Mouse (Mus musculus) G1E (cell line): ENCODE results near the gene Atp6v0a1. TPM values are rescaled to one million over a fixed set of nuclear protein-coding genes. Genes with fewer than 3 reads are reported as not detected.

Experiments used
- ATAC-seq: 2 replicates; pipeline ENCODE4 v1.8.0; 2016; ENCODE audit warnings: mild to moderate bottlenecking; ENCODE audit not compliant: insufficient number of reproducible peaks, poor library complexity, low FRiP score, severe bottlenecking; ENCODE audit errors: extremely low read depth
- DNase-seq: peaks from one replicate; pipeline ENCODE4 v3.0.0; 2012; ENCODE audit warnings: low spot score
- H3K27me3 ChIP-seq: 2 replicates; pipeline ENCODE4 v1.6.1; 2012; ENCODE audit warnings: mild to moderate bottlenecking, low read length, inconsistent platforms; ENCODE audit not compliant: insufficient read depth
- H3K36me3 ChIP-seq: replicated peaks from 2 replicates; pipeline ENCODE3; 2012; ENCODE audit warnings: mild to moderate bottlenecking, inconsistent platforms
- H3K4me1 ChIP-seq: 2 replicates; pipeline ENCODE4 v1.6.1; 2012; ENCODE audit warnings: low read depth, low read length, inconsistent platforms, mixed read lengths; ENCODE audit not compliant: insufficient read depth
- H3K4me3 ChIP-seq: 2 replicates; pipeline ENCODE4 v1.5.1; 2012; ENCODE audit warnings: low read depth, mild to moderate bottlenecking, inconsistent platforms, low read length, moderate library complexity, mixed read lengths
- H3K9me3 ChIP-seq: replicated peaks from 2 replicates; pipeline ENCODE4 v1.6.1; 2012; ENCODE audit warnings: inconsistent platforms
- CTCF ChIP-seq: IDR thresholded peaks from 2 replicates; pipeline ENCODE4 v1.5.1; 2012; ENCODE audit warnings: low read depth, low read length, inconsistent platforms, mixed read lengths
- GATA1 ChIP-seq: IDR thresholded peaks from 2 replicates; pipeline ENCODE4 v1.6.1; 2012; ENCODE audit warnings: borderline replicate concordance, low read length, inconsistent platforms, mixed read lengths
- GATA2 ChIP-seq: IDR thresholded peaks from 2 replicates; pipeline ENCODE4 v1.6.1; 2012; ENCODE audit warnings: low read depth, low read length, inconsistent platforms, borderline replicate concordance
- POLR2AphosphoS5 ChIP-seq: IDR thresholded peaks from 2 replicates; pipeline ENCODE4 v1.6.1; 2012; ENCODE audit warnings: low read depth, low read length, inconsistent platforms; ENCODE audit not compliant: insufficient replicate concordance
- TAL1 ChIP-seq: conservative IDR thresholded peaks from 2 replicates; pipeline ENCODE4 v1.6.1; 2012; ENCODE audit warnings: low read depth, low read length, inconsistent platforms, mixed read lengths
- polyA plus RNA-seq: library from polyadenylated mRNA; stranded (reverse); fragments of >175 nt; gene quantifications from 2 replicates; pipeline ENCODE4 v1.2.3, GENCODE M21; 2012
- total RNA-seq, 2 experiments: library from RNA; stranded (forward) in 1 of 2; stranded (reverse) in 1 of 2; fragments of 200-1000 nt in 1 of 2; fragments of >200 nt in 1 of 2; fragmentation: Nextera tagmentation in 1 of 2; gene quantifications; 2 replicates each; pipeline ENCODE4 v1.2.3; 2014 to 2017

Atp6v0a1 gene
- total and polyA plus RNA-seq, 3 experiments: 26.3 to 180 (median 77.6) TPM

- Histone ChIP-seq H3K27me3 (no peaks in the 10 kb centered on the region), H3K9me3 (no peaks in the 10 kb centered on the region), H3K36me3 (peaks cover 96% of the 10 kb centered on the region), H3K4me3 (no peak overlapping the region), H3K4me1 (no peaks in the 10 kb centered on the region)
- ATAC-seq (no peak), DNase-seq (no peak)
- TF ChIP-seq POLR2AphosphoS5 (no peak), GATA2 (no peak), CTCF (no peak), GATA1 (no peak), TAL1 (no peak)
These were observed 28.5 kb downstream of the Atp6v0a1 start for GRCm38 (mm10) chr11:101037795-101038194.

- H3K36me3 ChIP-seq: peaks cover 98% of the 10 kb centered on the region
These were observed 36.6 kb downstream of the Atp6v0a1 start for GRCm38 (mm10) chr11:101045826-101046225.

GRCm38 (mm10) chr11:101046440-101046839 is 37.2 kb downstream of the Atp6v0a1 start:
- Histone ChIP-seq H3K4me1 (no peaks in the 10 kb centered on the region), H3K36me3 (peaks cover 99% of the 10 kb centered on the region), H3K4me3 (no peak overlapping the region), H3K9me3 (no peaks in the 10 kb centered on the region), H3K27me3 (no peaks in the 10 kb centered on the region)
- ATAC-seq (no peak), DNase-seq (no peak)
- no peak for TF ChIP-seq GATA2
- no peak for TF ChIP-seq GATA1
- no peak for TF ChIP-seq POLR2AphosphoS5
- no peak for TF ChIP-seq CTCF
- TF ChIP-seq TAL1: no peak

More at GRCm38 (mm10) chr11:101045826-101046225, 36.6 kb downstream of the Atp6v0a1 start:
- H3K4me3 ChIP-seq: no peak overlapping the region
- TF ChIP-seq POLR2AphosphoS5 (no peak), CTCF (no peak), GATA2 (no peak), TAL1 (no peak), GATA1 (no peak)
- H3K27me3 ChIP-seq: no peaks in the 10 kb centered on the region
- ATAC-seq (no peak), DNase-seq (no peak)
- no peaks in the 10 kb centered on the region for H3K9me3 ChIP-seq
- no peaks in the 10 kb centered on the region for H3K4me1 ChIP-seq

GRCm38 (mm10) chr11:101047502-101047901 is 38.2 kb downstream of the Atp6v0a1 start:
- no peak for ATAC-seq
- Histone ChIP-seq H3K9me3 (no peaks in the 10 kb centered on the region), H3K4me3 (no peak overlapping the region), H3K4me1 (no peaks in the 10 kb centered on the region), H3K36me3 (peaks cover 99% of the 10 kb centered on the region), H3K27me3 (no peaks in the 10 kb centered on the region)
- no peak for DNase-seq
- TF ChIP-seq GATA2: no peak
- no peak for TF ChIP-seq GATA1
- no peak for TF ChIP-seq CTCF
- TF ChIP-seq TAL1: no peak
- no peak for TF ChIP-seq POLR2AphosphoS5

- H3K4me3 ChIP-seq: no peak overlapping the region
- peaks cover 98% of the 10 kb centered on the region for H3K36me3 ChIP-seq
- no peak for DNase-seq
- H3K27me3 ChIP-seq: no peaks in the 10 kb centered on the region
- H3K9me3 ChIP-seq: no peaks in the 10 kb centered on the region; the same call in 1 of the 2 replicates
- no peak for ATAC-seq
- TF ChIP-seq POLR2AphosphoS5 (no peak), GATA1 (no peak), CTCF (no peak), TAL1 (no peak), GATA2 (no peak)
- peaks cover 14% of the 10 kb centered on the region for H3K4me1 ChIP-seq
These were observed 41.1 kb downstream of the Atp6v0a1 start for GRCm38 (mm10) chr11:101050359-101050758.

- no peaks in the 10 kb centered on the region; the same call in 1 of the 2 replicates for H3K9me3 ChIP-seq
- ATAC-seq: no peak
- H3K4me1 ChIP-seq: peaks cover 17% of the 10 kb centered on the region
- H3K36me3 ChIP-seq: peaks cover 98% of the 10 kb centered on the region
- H3K27me3 ChIP-seq: no peaks in the 10 kb centered on the region
- H3K4me3 ChIP-seq: no peak overlapping the region
- DNase-seq: no peak
- no peak for TF ChIP-seq POLR2AphosphoS5
- TF ChIP-seq CTCF: no peak
- no peak for TF ChIP-seq GATA1
These were observed 41.8 kb downstream of the Atp6v0a1 start for GRCm38 (mm10) chr11:101051051-101051493.

- no peaks in the 10 kb centered on the region; the same call in 1 of the 2 replicates for H3K9me3 ChIP-seq
- H3K4me1 ChIP-seq: peaks cover 17% of the 10 kb centered on the region
- no peak overlapping the region for H3K4me3 ChIP-seq
- no peak for TF ChIP-seq GATA2
- no peak for DNase-seq
- no peaks in the 10 kb centered on the region for H3K27me3 ChIP-seq
- H3K36me3 ChIP-seq: peaks cover 98% of the 10 kb centered on the region
- ATAC-seq: no peak
These were observed 42.4 kb downstream of the Atp6v0a1 start for GRCm38 (mm10) chr11:101051617-101052016.
